Mouse (Mus musculus) CH12.LX (cell line): ENCODE data around the gene Vps29.

ENCODE experiments used
- CTCF ChIP-seq, 2 experiments: IDR thresholded peaks in 1 of 2; conservative IDR thresholded peaks in 1 of 2; 2 replicates each; pipeline ENCODE4 v1.5.1; 2011 to 2012; ENCODE audit warnings: low read depth in 2 of 2, low read length in 2 of 2, improper control_type of control experiment in 1 of 2, inconsistent platforms in 1 of 2, mild to moderate bottlenecking in 1 of 2, moderate library complexity in 1 of 2
- KAT2A ChIP-seq: IDR thresholded peaks from 2 replicates; pipeline ENCODE4 v1.6.1; 2012; ENCODE audit warnings: low read length, improper control_type of control experiment, inconsistent platforms; ENCODE audit not compliant: insufficient replicate concordance
- MAZ ChIP-seq: IDR thresholded peaks from 2 replicates; pipeline ENCODE4 v1.6.1; 2012; ENCODE audit warnings: low read depth, mild to moderate bottlenecking, inconsistent platforms, low read length, improper control_type of control experiment, moderate library complexity
- NELFE ChIP-seq: IDR thresholded peaks from 2 replicates; pipeline ENCODE4 v1.6.1; 2011; ENCODE audit warnings: low read depth, low read length, improper control_type of control experiment
- POLR2A ChIP-seq: IDR thresholded peaks from 2 replicates; pipeline ENCODE4 v1.6.1; 2011; ENCODE audit warnings: low read depth, mild to moderate bottlenecking, improper control_type of control experiment, low read length
- POLR2AphosphoS2 ChIP-seq: IDR thresholded peaks from 2 replicates; pipeline ENCODE4 v1.6.1; 2011; ENCODE audit warnings: low read depth, low read length, improper control_type of control experiment
- RCOR1 ChIP-seq: conservative IDR thresholded peaks from 2 replicates; pipeline ENCODE4 v1.6.1; 2012; ENCODE audit warnings: low read depth, mild to moderate bottlenecking, inconsistent platforms, low read length, improper control_type of control experiment
- TBP ChIP-seq: conservative IDR thresholded peaks from 2 replicates; pipeline ENCODE4 v1.6.1; 2011; ENCODE audit warnings: low read depth, low read length, improper control_type of control experiment
- ZMIZ1 ChIP-seq: IDR thresholded peaks from 2 replicates; pipeline ENCODE4 v1.6.1; 2012; ENCODE audit warnings: low read depth, mild to moderate bottlenecking, inconsistent platforms, low read length, improper control_type of control experiment

GRCm38 (mm10) chr5:122371591-122372191 lies 17.5 kb downstream of the Vps29 start, which contains the start of gene Gpn3:
- TF ChIP-seq RCOR1 = no peak
- TF ChIP-seq NELFE = no peak
- TF ChIP-seq ZMIZ1 = no peak
- no peak for TF ChIP-seq TBP
- no peak for TF ChIP-seq POLR2A
- TF ChIP-seq CTCF (conservative IDR thresholded peaks at IDR 0.05 in 1 of 2, IDR thresholded peaks at IDR 0.05 in 1 of 2; ENCODE audit: low read depth in 2 of 2, low read length in 2 of 2) = no peak
- no peak for TF ChIP-seq POLR2AphosphoS2
- 0 out of 2 replicates have a peak, but pooled peaks have one; percentile 55 for TF ChIP-seq KAT2A
- TF ChIP-seq MAZ = no peak
